Mouse (Mus musculus) olfactory bulb, adult 2 months (tissue): Measurements from ENCODE around the gene Tmem131l.

Source experiments
- CTCF ChIP-seq: fragments of 200-500 bp; IDR thresholded peaks from 2 replicates; pipeline ENCODE4 v1.5.1; 2012; ENCODE audit warnings: low read depth, mild to moderate bottlenecking, low read length, moderate library complexity; ENCODE audit not compliant: insufficient read depth
- POLR2A ChIP-seq: fragments of 200-500 bp; IDR thresholded peaks from 2 replicates; pipeline ENCODE4 v1.6.1; 2012; ENCODE audit warnings: mild to moderate bottlenecking, low read depth, low read length, moderate library complexity; ENCODE audit not compliant: insufficient read depth

GRCm38 (mm10) chr3:84005989-84006388, 34.0 kb downstream of the Tmem131l start:
- TF ChIP-seq POLR2A (no peak), CTCF (no peak)
